Mouse (Mus musculus): ENCODE results near the gene Ssc4d. TPM values are rescaled to one million over a fixed set of nuclear protein-coding genes. Genes with fewer than 3 reads are reported as not detected.

The Ssc4d gene
- polyA plus RNA-seq, 1 experiment from 2014 or later, result 1.4 TPM

DNA sequence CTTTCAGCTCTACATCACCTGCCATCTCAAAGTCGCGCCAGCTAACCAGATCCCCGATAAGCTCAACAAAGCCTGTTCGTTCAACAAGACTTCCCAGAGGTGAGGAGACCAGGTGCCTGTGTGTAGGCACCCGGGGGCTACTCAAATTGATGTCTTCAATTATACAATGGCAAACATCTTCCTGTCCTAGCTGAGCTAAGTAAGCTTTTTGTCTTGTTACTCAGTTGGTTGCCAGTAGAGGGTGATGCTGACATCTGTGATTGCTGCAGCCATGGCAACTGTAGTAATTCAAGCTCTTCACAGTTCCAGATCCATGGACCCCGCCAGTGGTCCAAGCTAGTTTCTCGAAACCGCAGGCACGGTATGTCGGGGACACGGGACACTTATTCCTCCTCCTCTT, 12.9 kb upstream of the Ssc4d start:
- Histone ChIP-seq H3K36me3 (ENCODE audit: control insufficient read depth, insufficient read depth, low read length) (no peaks in the 10 kb centered on the region), H3K4me1 (ENCODE audit: control insufficient read depth, insufficient read depth, low read length) (no peaks in the 10 kb centered on the region), H3K4me2 (ENCODE audit: low read length) (no peak overlapping the region), H3K27ac (replicated peaks; ENCODE audit: low read depth, low read length) (no peak overlapping the region), H3K27me3 (ENCODE audit: control insufficient read depth, insufficient read depth, low read length) (no peaks in the 10 kb centered on the region), H3K9ac (replicated peaks; ENCODE audit: low read length) (no peak overlapping the region), H3K4me3 (replicated peaks; ENCODE audit: low read depth, low read length) (no peak overlapping the region), H3K9me3 (ENCODE audit: control insufficient read depth, low read length) (no peaks in the 10 kb centered on the region)
- peak; percentile 56 for DNase-seq
- no peak for ATAC-seq (ENCODE audit: low FRiP score, low TSS enrichment)
- whole genome bisulfite sequencing, result 61% methylated on average over 11 of the region's 11 CpGs

DNA sequence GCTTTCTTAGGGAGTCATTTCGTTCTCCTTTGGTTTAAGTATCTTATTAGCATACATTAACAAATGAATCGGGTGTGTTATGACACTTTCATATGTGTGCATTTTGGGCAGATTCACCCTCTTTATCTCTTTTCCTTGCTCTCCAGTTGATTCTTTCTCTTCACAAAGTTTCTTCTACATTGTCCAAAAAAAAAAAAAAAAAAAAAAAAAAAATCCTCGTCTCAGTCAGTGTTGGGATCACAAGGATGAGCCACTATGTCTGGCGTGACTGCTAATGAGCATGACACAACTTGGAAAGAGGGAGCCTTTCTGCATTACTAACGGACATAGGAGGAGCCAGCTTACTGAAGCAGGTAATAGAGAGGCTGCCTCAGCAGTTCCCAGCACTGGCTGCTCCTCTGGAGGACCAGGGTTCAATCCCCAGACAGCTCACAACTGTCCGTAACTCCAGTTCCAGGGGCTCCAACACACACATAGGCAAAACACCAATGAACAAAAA, 10.3 kb upstream of the Ssc4d start:
- 59% methylated on average over 6 of the region's 6 CpGs for WGBS

DNA sequence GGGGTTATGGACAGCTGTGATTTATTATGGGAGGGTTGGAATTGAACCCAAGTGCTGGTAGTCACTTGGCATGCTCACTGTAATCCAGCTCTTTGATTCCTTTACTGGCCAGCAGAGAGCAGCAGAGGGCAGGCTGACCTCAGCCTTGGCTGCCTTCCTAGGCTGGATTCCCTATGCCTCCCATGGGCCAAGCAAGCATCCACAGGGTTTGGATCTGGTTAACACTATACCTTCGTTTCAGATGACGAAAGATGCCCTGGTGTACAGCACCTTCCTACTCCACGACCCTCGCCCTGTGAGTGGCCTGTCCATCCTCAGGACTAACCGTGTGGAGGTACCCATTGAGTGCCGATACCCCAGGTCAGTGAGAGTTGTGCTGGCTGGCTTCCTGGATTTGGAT, 8.1 kb upstream of the Ssc4d start:
- peak; percentile 78 for DNase-seq
- Histone ChIP-seq H3K36me3 (ENCODE audit: control insufficient read depth, insufficient read depth, low read length) (no peaks in the 10 kb centered on the region), H3K4me1 (ENCODE audit: control insufficient read depth, insufficient read depth, low read length) (no peaks in the 10 kb centered on the region), H3K9me3 (ENCODE audit: control insufficient read depth, low read length) (no peaks in the 10 kb centered on the region), H3K27ac (replicated peaks; ENCODE audit: low read depth, low read length) (no peak overlapping the region), H3K9ac (replicated peaks; ENCODE audit: low read length) (no peak overlapping the region), H3K4me2 (ENCODE audit: low read length) (no peak overlapping the region), H3K4me3 (replicated peaks; ENCODE audit: low read depth, low read length) (no peak overlapping the region), H3K27me3 (ENCODE audit: control insufficient read depth, insufficient read depth, low read length) (no peaks in the 10 kb centered on the region)
- ATAC-seq (ENCODE audit: low FRiP score, low TSS enrichment), result no peak
- WGBS, result 40% methylated on average over 6 of the region's 6 CpGs

More for the DNA sequence above, 10.3 kb upstream of the Ssc4d start:
- ATAC-seq (ENCODE audit: low FRiP score, low TSS enrichment), result no peak
- H3K4me1 ChIP-seq (ENCODE audit: control insufficient read depth, insufficient read depth, low read length), result no peaks in the 10 kb centered on the region
- no peak for DNase-seq
- H3K4me3 ChIP-seq (replicated peaks; ENCODE audit: low read depth, low read length), result no peak overlapping the region
- H3K27ac ChIP-seq (replicated peaks; ENCODE audit: low read depth, low read length), result no peak overlapping the region
- no peak overlapping the region for H3K4me2 ChIP-seq (ENCODE audit: low read length)
- H3K9ac ChIP-seq (replicated peaks; ENCODE audit: low read length), result no peak overlapping the region
- H3K9me3 ChIP-seq (ENCODE audit: control insufficient read depth, low read length), result no peaks in the 10 kb centered on the region
- H3K27me3 ChIP-seq (ENCODE audit: control insufficient read depth, insufficient read depth, low read length), result no peaks in the 10 kb centered on the region
- no peaks in the 10 kb centered on the region for H3K36me3 ChIP-seq (ENCODE audit: control insufficient read depth, insufficient read depth, low read length)

DNA sequence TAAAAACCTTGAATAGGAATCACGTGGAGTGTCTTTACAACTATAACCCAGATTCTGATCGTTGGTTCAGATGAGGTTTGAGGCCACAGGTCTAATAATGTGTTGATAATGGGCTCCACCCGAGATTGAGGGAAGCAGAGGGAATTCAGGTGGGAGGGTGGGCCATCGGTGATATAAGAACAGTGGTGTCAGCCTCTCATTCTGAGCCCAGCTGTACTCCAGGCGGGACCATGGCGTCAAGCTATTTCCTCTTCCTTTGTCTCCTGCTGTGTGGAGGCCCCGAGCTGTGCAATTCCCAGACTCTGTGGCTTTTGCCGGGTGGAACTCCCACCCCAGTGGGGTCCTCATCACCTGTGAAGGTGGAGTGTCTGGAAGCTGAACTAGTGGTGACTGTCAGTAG, 5.6 kb upstream of the Ssc4d start, which contains the start of gene Zp3:
Zp3 (plus strand) TSS at position 196 of the 400 bp plus-strand sequence.
- H3K4me3 ChIP-seq (replicated peaks; ENCODE audit: low read depth, low read length), result no peak within 1 kb of the TSS
- no peaks in the 10 kb centered on the region for H3K4me1 ChIP-seq (ENCODE audit: control insufficient read depth, insufficient read depth, low read length)
- H3K36me3 ChIP-seq (ENCODE audit: control insufficient read depth, insufficient read depth, low read length), result no peaks in the 10 kb centered on the region
- no peak within 1 kb of the TSS for H3K27ac ChIP-seq (replicated peaks; ENCODE audit: low read depth, low read length)
- 82% methylated on average over 8 of the region's 8 CpGs for WGBS
- no peak within 1 kb of the TSS for H3K4me2 ChIP-seq (ENCODE audit: low read length)
- H3K9ac ChIP-seq (replicated peaks; ENCODE audit: low read length), result no peak within 1 kb of the TSS
- DNase-seq (no peak), ATAC-seq (ENCODE audit: low FRiP score, low TSS enrichment) (no peak)
- H3K9me3 ChIP-seq (ENCODE audit: control insufficient read depth, low read length), result no peaks in the 10 kb centered on the region
- no peaks in the 10 kb centered on the region for H3K27me3 ChIP-seq (ENCODE audit: control insufficient read depth, insufficient read depth, low read length)

DNA sequence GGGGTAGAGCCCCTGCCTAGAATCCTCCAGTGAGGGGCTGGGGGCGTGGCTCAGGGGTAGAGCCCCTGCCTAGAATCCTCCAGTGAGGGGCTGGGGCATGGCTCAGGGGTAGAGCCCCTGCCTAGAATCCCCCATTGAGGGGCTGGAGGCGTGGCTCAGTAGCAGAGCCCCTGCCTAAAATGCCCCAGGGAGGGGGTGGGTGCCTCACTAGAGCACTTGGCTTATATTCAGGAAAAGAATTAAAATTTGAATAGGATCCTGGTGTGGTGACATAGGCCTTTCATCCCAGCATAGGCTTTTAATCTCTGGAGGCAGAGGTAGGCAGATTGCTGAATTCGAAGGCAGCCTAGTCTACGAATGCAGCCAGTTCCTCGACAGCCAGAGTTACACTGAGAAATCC, 5.0 kb upstream of the Ssc4d start:
- ATAC-seq (ENCODE audit: low FRiP score, low TSS enrichment) (no peak), DNase-seq (no peak)
- WGBS, result 70% methylated on average over 5 of the region's 5 CpGs
- Histone ChIP-seq H3K27ac (replicated peaks; ENCODE audit: low read depth, low read length) (no peak overlapping the region), H3K4me1 (ENCODE audit: control insufficient read depth, insufficient read depth, low read length) (no peaks in the 10 kb centered on the region), H3K4me2 (ENCODE audit: low read length) (no peak overlapping the region), H3K36me3 (ENCODE audit: control insufficient read depth, insufficient read depth, low read length) (no peaks in the 10 kb centered on the region), H3K9ac (replicated peaks; ENCODE audit: low read length) (no peak overlapping the region), H3K27me3 (ENCODE audit: control insufficient read depth, insufficient read depth, low read length) (no peaks in the 10 kb centered on the region), H3K9me3 (ENCODE audit: control insufficient read depth, low read length) (no peaks in the 10 kb centered on the region), H3K4me3 (replicated peaks; ENCODE audit: low read depth, low read length) (no peak overlapping the region)

DNA sequence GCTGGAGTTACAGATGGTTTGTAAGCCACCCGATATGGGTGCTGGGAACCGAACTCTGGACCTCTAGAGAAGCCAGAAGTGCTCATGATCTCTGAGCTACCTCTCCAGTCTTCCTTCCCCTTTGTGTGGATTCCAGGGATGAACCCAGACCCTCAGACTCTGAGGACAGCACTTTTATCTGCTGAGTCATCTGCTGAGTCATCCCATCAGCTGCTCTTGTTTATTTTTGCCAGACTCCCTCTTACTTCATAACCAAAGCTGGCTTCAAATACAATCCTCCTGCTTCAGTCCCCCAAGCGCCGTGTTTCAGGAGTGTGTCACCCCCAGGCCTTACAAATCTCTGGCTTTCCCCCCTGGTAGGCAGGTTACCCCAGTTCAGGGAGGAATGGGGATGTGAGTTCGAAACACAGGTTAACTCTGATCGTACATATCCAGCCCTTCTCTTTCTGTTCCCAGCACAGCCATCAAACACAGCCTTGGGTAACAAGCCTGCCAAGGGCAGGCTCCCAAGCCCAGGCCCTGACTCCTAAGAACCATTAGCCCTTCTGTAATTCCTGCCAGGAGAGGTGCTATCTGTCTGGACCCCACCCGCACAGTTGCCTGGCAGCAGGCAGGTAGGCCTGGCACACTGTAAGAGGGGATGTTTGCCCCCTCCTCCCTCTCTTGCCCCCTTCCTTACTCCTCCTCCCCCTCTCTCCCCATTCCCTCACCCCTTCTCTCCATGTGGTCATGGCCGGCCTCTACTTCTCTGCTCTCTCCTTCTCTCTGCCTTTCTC, 1.8 kb upstream of the Ssc4d start:
- DNase-seq (no peak), ATAC-seq (ENCODE audit: low FRiP score, low TSS enrichment) (no peak)
- no peaks in the 10 kb centered on the region for H3K9me3 ChIP-seq (ENCODE audit: control insufficient read depth, low read length)
- no peak overlapping the region for H3K27ac ChIP-seq (replicated peaks; ENCODE audit: low read depth, low read length)
- no peaks in the 10 kb centered on the region for H3K4me1 ChIP-seq (ENCODE audit: control insufficient read depth, insufficient read depth, low read length)
- H3K4me2 ChIP-seq (ENCODE audit: low read length), result no peak overlapping the region
- H3K36me3 ChIP-seq (ENCODE audit: control insufficient read depth, insufficient read depth, low read length), result no peaks in the 10 kb centered on the region
- no peaks in the 10 kb centered on the region for H3K27me3 ChIP-seq (ENCODE audit: control insufficient read depth, insufficient read depth, low read length)
- H3K9ac ChIP-seq (replicated peaks; ENCODE audit: low read length), result no peak overlapping the region
- 93% methylated on average over 8 of the region's 8 CpGs for WGBS
- no peak overlapping the region for H3K4me3 ChIP-seq (replicated peaks; ENCODE audit: low read depth, low read length)

DNA sequence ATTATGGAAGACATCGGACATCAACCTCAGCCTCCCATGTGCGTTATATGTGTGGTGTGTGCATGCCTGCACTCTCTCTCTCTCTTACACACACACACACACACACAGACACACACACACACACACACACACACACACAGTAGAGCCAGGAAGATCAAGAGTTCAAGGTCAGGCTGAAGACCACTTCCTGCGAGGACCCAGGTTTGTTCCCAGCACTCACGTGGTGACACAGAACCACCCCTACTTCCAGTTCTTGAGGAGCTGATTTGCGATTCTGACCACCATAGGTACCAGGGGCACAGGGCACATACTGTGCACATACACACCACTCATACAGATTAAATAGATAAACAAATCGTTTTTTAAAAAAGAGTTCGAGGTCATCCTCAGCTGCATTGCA, 2.5 kb downstream of the Ssc4d start:
- Histone ChIP-seq H3K27ac (replicated peaks; ENCODE audit: low read depth, low read length) (no peak overlapping the region), H3K4me3 (replicated peaks; ENCODE audit: low read depth, low read length) (no peak overlapping the region), H3K9ac (replicated peaks; ENCODE audit: low read length) (no peak overlapping the region), H3K9me3 (ENCODE audit: control insufficient read depth, low read length) (no peaks in the 10 kb centered on the region), H3K27me3 (ENCODE audit: control insufficient read depth, insufficient read depth, low read length) (no peaks in the 10 kb centered on the region), H3K36me3 (ENCODE audit: control insufficient read depth, insufficient read depth, low read length) (no peaks in the 10 kb centered on the region), H3K4me2 (ENCODE audit: low read length) (no peak overlapping the region), H3K4me1 (ENCODE audit: control insufficient read depth, insufficient read depth, low read length) (no peaks in the 10 kb centered on the region)
- ATAC-seq (ENCODE audit: low FRiP score, low TSS enrichment) (no peak), DNase-seq (no peak)
- 95% methylated on average over 7 of the region's 7 CpGs for WGBS

DNA sequence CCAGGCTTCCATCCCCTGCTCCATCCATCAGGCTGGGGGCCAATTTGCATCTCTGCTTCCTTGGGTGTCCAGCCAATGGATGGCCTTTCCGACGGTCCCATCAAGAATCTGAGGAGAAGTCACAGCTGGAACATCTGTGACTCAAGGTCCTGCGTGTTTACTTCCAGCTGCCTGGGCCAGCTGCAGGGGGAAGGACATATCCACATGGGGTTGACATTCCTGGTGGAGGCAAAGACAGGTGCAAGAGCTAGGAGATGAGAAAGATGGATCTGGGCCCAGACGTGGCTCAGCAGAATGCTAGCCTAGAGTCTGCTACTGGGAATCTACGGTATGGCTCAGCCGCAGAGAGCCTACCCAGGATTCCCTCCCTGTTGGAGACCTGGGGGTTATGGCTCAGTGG, 4.1 kb downstream of the Ssc4d start:
- Histone ChIP-seq H3K36me3 (ENCODE audit: control insufficient read depth, insufficient read depth, low read length) (no peaks in the 10 kb centered on the region), H3K4me2 (ENCODE audit: low read length) (no peak overlapping the region), H3K9ac (replicated peaks; ENCODE audit: low read length) (no peak overlapping the region), H3K9me3 (ENCODE audit: control insufficient read depth, low read length) (no peaks in the 10 kb centered on the region), H3K27ac (replicated peaks; ENCODE audit: low read depth, low read length) (no peak overlapping the region), H3K4me1 (ENCODE audit: control insufficient read depth, insufficient read depth, low read length) (peaks cover 3% of the 10 kb centered on the region; the same call in 1 of the 2 replicates), H3K27me3 (ENCODE audit: control insufficient read depth, insufficient read depth, low read length) (0 out of 2 replicates have a peak, but pooled peaks cover 4% of the 10 kb centered on the region), H3K4me3 (replicated peaks; ENCODE audit: low read depth, low read length) (no peak overlapping the region)
- no peak for ATAC-seq (ENCODE audit: low FRiP score, low TSS enrichment)
- WGBS, result 83% methylated on average over 6 of the region's 6 CpGs
- no peak for DNase-seq

DNA sequence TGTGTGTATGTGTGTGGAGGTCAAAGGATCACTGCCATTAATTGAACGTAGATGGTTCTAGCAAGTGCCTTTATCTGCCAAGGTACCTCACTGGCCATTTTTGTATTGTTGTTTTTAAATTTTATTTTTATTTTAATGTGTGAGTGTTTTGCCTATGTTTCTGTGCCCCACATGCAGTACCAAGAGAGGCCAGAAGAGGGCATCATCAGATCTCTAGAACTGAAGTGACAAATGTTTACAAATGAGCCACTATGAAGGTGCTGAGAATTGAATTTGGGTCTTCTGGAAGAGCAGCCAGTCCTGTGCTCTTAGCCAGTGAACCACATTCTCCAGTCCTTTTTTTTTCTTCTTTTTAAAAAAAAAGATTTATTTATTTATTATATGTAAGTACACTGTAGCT, 5.5 kb downstream of the Ssc4d start:
- WGBS, result 76% methylated on average over 1 of the region's 1 CpGs
- DNase-seq, result peak; percentile 56
- H3K9ac ChIP-seq (replicated peaks; ENCODE audit: low read length), result no peak overlapping the region
- H3K4me1 ChIP-seq (ENCODE audit: control insufficient read depth, insufficient read depth, low read length), result peaks cover 3% of the 10 kb centered on the region; the same call in 1 of the 2 replicates
- H3K4me3 ChIP-seq (replicated peaks; ENCODE audit: low read depth, low read length), result no peak overlapping the region
- 0 out of 2 replicates have a peak, but pooled peaks cover 4% of the 10 kb centered on the region for H3K27me3 ChIP-seq (ENCODE audit: control insufficient read depth, insufficient read depth, low read length)
- H3K27ac ChIP-seq (replicated peaks; ENCODE audit: low read depth, low read length), result no peak overlapping the region
- H3K9me3 ChIP-seq (ENCODE audit: control insufficient read depth, low read length), result no peaks in the 10 kb centered on the region
- no peak overlapping the region for H3K4me2 ChIP-seq (ENCODE audit: low read length)
- ATAC-seq (ENCODE audit: low FRiP score, low TSS enrichment), result no peak
- no peaks in the 10 kb centered on the region for H3K36me3 ChIP-seq (ENCODE audit: control insufficient read depth, insufficient read depth, low read length)
